Mouse (Mus musculus): ENCODE measurements around the gene Atl3. TPM values are rescaled to one million over a fixed set of nuclear protein-coding genes. Genes with fewer than 3 reads are reported as not detected.
"Not testable (repeated sequence)": the region's sequence is repeated elsewhere in the genome, so short reads cannot be mapped to it uniquely, and the experiment has no call there.

The Atl3 gene
- polyA plus RNA-seq, 1 experiment from 2014 or later: 5.8 TPM

- ATAC-seq: peak; percentile 97
- peak overlapping the region; percentile 66 for H3K4me3 ChIP-seq (ENCODE audit: low read length)
- H3K4me1 ChIP-seq (ENCODE audit: control insufficient read depth, insufficient read depth, low read depth, low read length): peaks cover 4% of the 10 kb centered on the region
- no peaks in the 10 kb centered on the region for H3K36me3 ChIP-seq (ENCODE audit: control insufficient read depth, insufficient read depth, low read length)
- H3K9me3 ChIP-seq (ENCODE audit: control insufficient read depth, low read length): no peaks in the 10 kb centered on the region
- H3K4me2 ChIP-seq (ENCODE audit: low read length): peak overlapping the region; percentile 71
- peak overlapping the region; percentile 94 for H3K27ac ChIP-seq (ENCODE audit: low read depth, low read length)
- H3K27me3 ChIP-seq (replicated peaks; ENCODE audit: control insufficient read depth, insufficient read depth, low read length): no peaks in the 10 kb centered on the region
- peak overlapping the region; percentile 89 for H3K9ac ChIP-seq (ENCODE audit: low read depth, low read length)
- under 1% methylated on average over 83 of the region's 84 CpGs for WGBS
Observed at GRCm38 (mm10) chr19:7494187-7495015, 561 bp downstream of the Atl3 start.

GRCm38 (mm10) chr19:7495221-7496038 lies 1.6 kb downstream of the Atl3 start:
- peaks cover 4% of the 10 kb centered on the region for H3K4me1 ChIP-seq (ENCODE audit: control insufficient read depth, insufficient read depth, low read depth, low read length)
- ATAC-seq: no peak
- no peak overlapping the region for H3K27ac ChIP-seq (ENCODE audit: low read depth, low read length)
- H3K4me3 ChIP-seq (ENCODE audit: low read length): peak overlapping the region; percentile 66
- H3K36me3 ChIP-seq (ENCODE audit: control insufficient read depth, insufficient read depth, low read length): no peaks in the 10 kb centered on the region
- peak overlapping the region; percentile 89 for H3K9ac ChIP-seq (ENCODE audit: low read depth, low read length)
- peak overlapping the region; percentile 71 for H3K4me2 ChIP-seq (ENCODE audit: low read length)
- H3K9me3 ChIP-seq (ENCODE audit: control insufficient read depth, low read length): no peaks in the 10 kb centered on the region
- 48% methylated on average over 14 of the region's 14 CpGs for WGBS
- no peaks in the 10 kb centered on the region for H3K27me3 ChIP-seq (replicated peaks; ENCODE audit: control insufficient read depth, insufficient read depth, low read length)

GRCm38 (mm10) chr19:7496070-7496469 lies 2.2 kb downstream of the Atl3 start:
- H3K4me2 ChIP-seq (ENCODE audit: low read length); H3K27me3 ChIP-seq (replicated peaks; ENCODE audit: control insufficient read depth, insufficient read depth, low read length): not testable (repeated sequence)

GRCm38 (mm10) chr19:7498816-7499215 lies 5.0 kb downstream of the Atl3 start:
- WGBS: 73% methylated on average over 2 of the region's 2 CpGs
- no peaks in the 10 kb centered on the region for H3K27me3 ChIP-seq (replicated peaks; ENCODE audit: control insufficient read depth, insufficient read depth, low read length)
- no peak overlapping the region for H3K4me3 ChIP-seq (ENCODE audit: low read length)
- no peaks in the 10 kb centered on the region for H3K9me3 ChIP-seq (ENCODE audit: control insufficient read depth, low read length)
- no peak overlapping the region for H3K9ac ChIP-seq (ENCODE audit: low read depth, low read length)
- H3K27ac ChIP-seq (ENCODE audit: low read depth, low read length): no peak overlapping the region
- no peaks in the 10 kb centered on the region for H3K36me3 ChIP-seq (ENCODE audit: control insufficient read depth, insufficient read depth, low read length)
- no peak overlapping the region for H3K4me2 ChIP-seq (ENCODE audit: low read length)
- H3K4me1 ChIP-seq (ENCODE audit: control insufficient read depth, insufficient read depth, low read depth, low read length): peaks cover 4% of the 10 kb centered on the region
- no peak for ATAC-seq

More at GRCm38 (mm10) chr19:7496070-7496469, 2.2 kb downstream of the Atl3 start:
- H3K4me1 ChIP-seq (ENCODE audit: control insufficient read depth, insufficient read depth, low read depth, low read length); ATAC-seq; H3K4me3 ChIP-seq (ENCODE audit: low read length); H3K9me3 ChIP-seq (ENCODE audit: control insufficient read depth, low read length); H3K9ac ChIP-seq (ENCODE audit: low read depth, low read length); H3K36me3 ChIP-seq (ENCODE audit: control insufficient read depth, insufficient read depth, low read length); H3K27ac ChIP-seq (ENCODE audit: low read depth, low read length): not testable (repeated sequence)
- WGBS: 71% methylated on average over 1 of the region's 1 CpGs

- no peaks in the 10 kb centered on the region for H3K36me3 ChIP-seq (ENCODE audit: control insufficient read depth, insufficient read depth, low read length)
- no peaks in the 10 kb centered on the region for H3K27me3 ChIP-seq (replicated peaks; ENCODE audit: control insufficient read depth, insufficient read depth, low read length)
- H3K4me3 ChIP-seq (ENCODE audit: low read length): no peak overlapping the region
- H3K9me3 ChIP-seq (ENCODE audit: control insufficient read depth, low read length): no peaks in the 10 kb centered on the region
- H3K4me1 ChIP-seq (ENCODE audit: control insufficient read depth, insufficient read depth, low read depth, low read length): peaks cover under 1% of the 10 kb centered on the region; the same call in 1 of the 2 replicates
- no peak for ATAC-seq
- 93% methylated on average over 1 of the region's 1 CpGs for WGBS
- no peak overlapping the region for H3K9ac ChIP-seq (ENCODE audit: low read depth, low read length)
- no peak overlapping the region for H3K4me2 ChIP-seq (ENCODE audit: low read length)
- H3K27ac ChIP-seq (ENCODE audit: low read depth, low read length): no peak overlapping the region
Observed at GRCm38 (mm10) chr19:7500701-7501100, 6.9 kb downstream of the Atl3 start.

- Histone ChIP-seq H3K4me3 (ENCODE audit: low read length) (no peak overlapping the region), H3K27me3 (replicated peaks; ENCODE audit: control insufficient read depth, insufficient read depth, low read length) (no peaks in the 10 kb centered on the region), H3K9me3 (ENCODE audit: control insufficient read depth, low read length) (no peaks in the 10 kb centered on the region), H3K4me1 (ENCODE audit: control insufficient read depth, insufficient read depth, low read depth, low read length) (no peaks in the 10 kb centered on the region), H3K27ac (ENCODE audit: low read depth, low read length) (no peak overlapping the region), H3K9ac (ENCODE audit: low read depth, low read length) (no peak overlapping the region), H3K36me3 (ENCODE audit: control insufficient read depth, insufficient read depth, low read length) (no peaks in the 10 kb centered on the region), H3K4me2 (ENCODE audit: low read length) (no peak overlapping the region)
- WGBS: 90% methylated on average over 2 of the region's 2 CpGs
- no peak for ATAC-seq
Observed at GRCm38 (mm10) chr19:7502432-7502831, 8.6 kb downstream of the Atl3 start.

GRCm38 (mm10) chr19:7506321-7506720 lies 12.5 kb downstream of the Atl3 start:
- Histone ChIP-seq H3K4me3 (ENCODE audit: low read length) (no peak overlapping the region), H3K9ac (ENCODE audit: low read depth, low read length) (no peak overlapping the region), H3K27me3 (replicated peaks; ENCODE audit: control insufficient read depth, insufficient read depth, low read length) (no peaks in the 10 kb centered on the region), H3K36me3 (ENCODE audit: control insufficient read depth, insufficient read depth, low read length) (peaks cover 6% of the 10 kb centered on the region; the same call in 1 of the 2 replicates), H3K27ac (ENCODE audit: low read depth, low read length) (no peak overlapping the region), H3K4me1 (ENCODE audit: control insufficient read depth, insufficient read depth, low read depth, low read length) (no peaks in the 10 kb centered on the region), H3K9me3 (ENCODE audit: control insufficient read depth, low read length) (no peaks in the 10 kb centered on the region), H3K4me2 (ENCODE audit: low read length) (no peak overlapping the region)
- WGBS: 87% methylated on average over 1 of the region's 1 CpGs
- ATAC-seq: no peak

- H3K27ac ChIP-seq (ENCODE audit: low read depth, low read length): no peak overlapping the region
- peaks cover 8% of the 10 kb centered on the region for H3K36me3 ChIP-seq (ENCODE audit: control insufficient read depth, insufficient read depth, low read length)
- ATAC-seq: no peak
- no peaks in the 10 kb centered on the region for H3K27me3 ChIP-seq (replicated peaks; ENCODE audit: control insufficient read depth, insufficient read depth, low read length)
- WGBS: 71% methylated on average over 4 of the region's 4 CpGs
- no peak overlapping the region for H3K4me3 ChIP-seq (ENCODE audit: low read length)
- no peaks in the 10 kb centered on the region for H3K4me1 ChIP-seq (ENCODE audit: control insufficient read depth, insufficient read depth, low read depth, low read length)
- H3K4me2 ChIP-seq (ENCODE audit: low read length): no peak overlapping the region
- H3K9me3 ChIP-seq (ENCODE audit: control insufficient read depth, low read length): no peaks in the 10 kb centered on the region
- no peak overlapping the region for H3K9ac ChIP-seq (ENCODE audit: low read depth, low read length)
Observed at GRCm38 (mm10) chr19:7508026-7508425, 14.2 kb downstream of the Atl3 start.

GRCm38 (mm10) chr19:7516437-7516836 lies 22.6 kb downstream of the Atl3 start:
- Histone ChIP-seq H3K36me3 (ENCODE audit: control insufficient read depth, insufficient read depth, low read length) (peaks cover 7% of the 10 kb centered on the region), H3K27me3 (replicated peaks; ENCODE audit: control insufficient read depth, insufficient read depth, low read length) (no peaks in the 10 kb centered on the region), H3K4me2 (ENCODE audit: low read length) (no peak overlapping the region), H3K9me3 (ENCODE audit: control insufficient read depth, low read length) (no peaks in the 10 kb centered on the region), H3K4me3 (ENCODE audit: low read length) (no peak overlapping the region), H3K27ac (ENCODE audit: low read depth, low read length) (no peak overlapping the region), H3K9ac (ENCODE audit: low read depth, low read length) (no peak overlapping the region), H3K4me1 (ENCODE audit: control insufficient read depth, insufficient read depth, low read depth, low read length) (no peaks in the 10 kb centered on the region)
- no peak for ATAC-seq
- WGBS: 94% methylated on average over 1 of the region's 1 CpGs
